Mouse (Mus musculus) heart, postnatal 4 days (tissue): Measurements from ENCODE around the gene Xrcc5. TPM values are rescaled to one million over a fixed set of nuclear protein-coding genes. Genes with fewer than 3 reads are reported as not detected.

Experiments used
- total RNA-seq, 2 experiments: library from RNA; stranded (reverse); gene quantifications; 2 replicates each; pipeline ENCODE4 v1.2.3; 2021

Gene Xrcc5
- total RNA-seq, 2 experiments from 2014 or later = 14.6 to 14.7 TPM

Other genes starting within 250 kb of the Xrcc5 start
- gene Mreg, start 95.1 kb upstream of the Xrcc5 start, total RNA-seq = 10 to 100 TPM; 17.7 to 21.1 TPM
- gene Pecr, start 23.1 kb upstream of the Xrcc5 start, total RNA-seq = 10 to 100 TPM; 11.7 to 12.1 TPM
- gene Tmem169, start 23.1 kb upstream of the Xrcc5 start, total RNA-seq = under 1 TPM; 0.12 to 0.16 TPM
- gene March4, start 229.5 kb downstream of the Xrcc5 start, total RNA-seq = not detected